Mouse (Mus musculus) NIH3T3 (cell line): ENCODE measurements around the gene Neil3.
"Not testable (repeated sequence)": the region's sequence is repeated elsewhere in the genome, so short reads cannot be mapped to it uniquely, and the experiment has no call there.

Source experiments
- DNase-seq: peaks from one replicate; pipeline ENCODE4 v3.0.0-alpha.2; 2012; ENCODE audit warnings: low read depth

Neil3 gene

DNA sequence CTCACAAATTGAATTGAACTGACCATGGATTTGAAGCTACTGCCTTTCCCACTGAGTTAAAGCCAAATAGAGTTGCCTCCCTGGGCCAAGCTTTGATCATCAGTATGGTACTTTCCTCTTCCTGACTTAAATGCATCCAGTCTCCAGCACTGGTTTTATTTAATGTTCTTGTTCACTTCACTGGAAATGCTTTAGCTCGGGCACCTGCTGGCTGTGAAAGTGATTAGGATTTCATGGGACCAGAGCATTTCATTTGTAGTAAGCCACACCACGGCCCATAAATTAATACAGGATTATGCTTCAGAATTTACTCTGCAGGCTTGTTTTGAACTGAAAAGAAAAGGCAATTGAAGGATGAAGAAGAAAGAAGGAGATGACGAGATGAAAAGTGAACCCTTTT is 100.8 kb downstream of the Neil3 start:
- not testable (repeated sequence) for DNase-seq
